Mouse (Mus musculus): ENCODE results near the gene Vmn1r184.
"Not testable (repeated sequence)": the region's sequence is repeated elsewhere in the genome, so short reads cannot be mapped to it uniquely, and the experiment has no call there.

Vmn1r184 gene

DNA sequence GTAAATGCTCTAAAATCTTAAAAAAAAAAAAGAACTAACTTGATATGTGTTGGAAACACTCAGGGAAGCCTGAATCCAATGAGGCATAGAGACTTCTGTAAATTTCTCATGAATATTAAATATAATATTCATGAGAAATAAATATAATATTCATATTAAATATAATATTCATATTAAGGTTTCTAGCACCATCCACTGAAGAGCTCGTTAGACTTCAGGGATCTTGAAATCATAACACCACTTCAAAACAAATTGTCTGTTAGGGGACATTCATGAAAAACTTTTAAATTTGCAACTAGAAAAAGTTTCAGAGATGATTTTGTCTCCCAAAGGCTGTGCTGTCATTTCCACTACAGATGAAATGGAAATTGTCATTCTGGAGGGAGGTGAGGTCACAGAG, at the start of gene Vmn1r184:
TSS of gene Vmn1r184 (plus strand) at position 301 of the 400 bp plus-strand sequence.
- DNase-seq (ENCODE audit: low read depth, low spot score): not testable (repeated sequence)

DNA sequence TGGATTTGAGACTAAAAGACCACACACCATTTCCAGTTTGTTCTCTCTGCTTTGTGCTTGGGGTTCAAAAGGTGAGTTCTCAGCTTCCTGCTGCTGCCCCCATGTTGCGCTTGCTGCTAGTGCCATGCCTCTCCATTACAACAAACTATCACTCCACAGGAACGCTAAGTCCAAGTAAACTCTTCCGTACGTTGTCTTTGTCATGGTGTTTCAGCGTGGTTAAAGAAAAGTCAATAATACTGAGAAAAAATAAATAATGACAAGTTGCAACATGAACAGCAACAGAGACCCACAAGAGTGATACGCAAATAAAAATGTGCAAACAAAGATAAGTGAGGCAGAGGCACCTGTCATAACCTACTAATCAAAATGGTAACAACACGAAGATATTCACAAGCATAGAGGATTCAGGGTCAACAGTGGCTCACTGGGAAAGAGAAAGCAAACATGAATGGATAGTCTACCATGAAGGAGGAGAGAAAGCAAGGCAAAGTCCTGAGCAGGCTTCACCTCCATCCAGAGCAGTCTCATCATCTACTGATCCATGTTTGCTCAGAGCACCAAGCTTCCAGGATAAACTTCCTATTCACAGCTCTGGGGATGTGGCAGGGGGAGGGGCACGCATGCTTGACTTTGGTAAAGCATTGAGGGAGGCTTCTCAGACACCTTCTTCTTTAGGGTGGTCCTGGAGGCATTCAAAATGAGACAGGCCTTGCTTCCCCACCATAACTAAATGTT, 43.5 kb downstream of the Vmn1r184 start:
- not testable (repeated sequence) for DNase-seq (ENCODE audit: low read depth, low spot score)

DNA sequence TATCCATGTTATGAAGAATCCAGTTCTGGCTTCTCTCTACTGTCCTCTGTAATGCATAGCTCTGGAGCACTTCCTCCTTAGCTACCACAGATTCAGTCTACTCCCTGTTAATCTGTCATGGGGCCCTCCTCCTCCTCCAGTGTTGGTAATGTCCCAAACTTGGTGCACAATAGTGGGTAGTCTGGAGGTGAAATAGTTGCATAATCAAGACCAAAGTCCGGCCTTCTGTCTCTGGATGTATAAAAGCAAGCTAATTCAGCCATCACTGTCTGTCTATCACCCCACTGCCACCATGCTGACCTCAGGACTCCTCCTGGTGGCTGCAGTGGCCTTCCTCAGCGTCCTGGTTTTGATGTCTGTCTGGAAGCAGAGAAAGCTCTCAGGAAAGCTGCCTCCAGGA, 46.8 kb downstream of the Vmn1r184 start, which contains the start of gene Cyp2a4:
TSS of gene Cyp2a4 (plus strand) at position 244 of the 400 bp plus-strand sequence.
- not testable (repeated sequence) for DNase-seq (ENCODE audit: low read depth, low spot score)

DNA sequence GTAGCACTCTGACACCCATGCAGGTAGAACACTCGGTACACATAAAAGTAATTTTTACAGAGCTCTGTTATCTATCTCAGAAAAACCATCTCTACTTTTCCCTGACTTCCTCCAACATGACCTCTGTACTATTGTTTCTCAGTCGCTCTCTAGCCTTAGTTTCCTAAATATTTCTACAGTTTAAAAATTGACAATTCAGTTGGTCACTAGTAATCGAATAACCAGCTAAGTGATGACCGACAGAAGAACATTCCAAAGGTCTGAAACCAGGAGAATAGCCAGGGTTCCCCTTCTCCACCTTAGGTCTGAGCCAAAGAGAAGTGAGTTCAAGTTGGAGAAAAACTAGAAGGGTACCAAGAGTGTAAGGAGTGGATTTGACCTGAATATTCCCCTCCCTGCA, 51.7 kb downstream of the Vmn1r184 start:
- DNase-seq (ENCODE audit: low read depth, low spot score): not testable (repeated sequence)

DNA sequence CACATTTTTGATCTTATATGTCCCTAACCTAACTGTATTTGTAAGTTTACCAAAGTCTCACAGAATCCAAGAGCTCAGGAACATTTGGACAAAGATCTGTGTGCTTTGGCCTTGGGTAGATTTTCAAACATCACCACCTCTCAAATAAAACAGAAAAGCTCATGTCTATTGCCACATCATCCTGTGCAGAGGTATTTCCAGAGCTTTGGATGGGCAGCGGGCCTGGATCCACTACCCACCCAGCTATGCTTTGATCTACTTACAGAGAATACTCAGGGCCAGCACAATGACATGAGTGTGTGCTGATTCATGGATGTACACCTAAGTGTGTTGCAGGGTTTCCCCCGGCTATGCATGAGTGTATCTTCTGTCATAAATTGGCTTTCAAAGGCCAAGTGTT, 55.1 kb downstream of the Vmn1r184 start:
- DNase-seq (ENCODE audit: low read depth, low spot score): not testable (repeated sequence)

DNA sequence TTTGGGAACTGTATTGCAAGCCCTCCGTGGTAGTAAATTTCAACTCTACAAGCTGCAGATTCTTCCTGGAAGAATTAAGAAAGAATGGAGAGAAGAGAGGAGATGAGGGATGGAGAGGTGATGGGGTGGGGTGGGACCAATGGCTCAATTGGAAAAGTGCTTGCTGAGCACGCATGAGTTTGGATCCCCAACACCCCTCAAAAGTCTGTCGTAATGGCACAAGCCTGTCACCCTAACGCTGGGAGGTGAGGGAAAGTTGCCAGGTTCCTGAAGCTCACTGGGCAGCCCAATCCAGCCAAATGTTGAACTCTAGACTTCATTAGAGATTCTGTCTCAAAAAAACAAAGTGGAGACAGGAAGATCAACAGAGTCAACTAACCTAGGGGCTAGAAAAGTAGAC, 55.7 kb downstream of the Vmn1r184 start:
- DNase-seq (ENCODE audit: low read depth, low spot score): not testable (repeated sequence)
